Mouse (Mus musculus) MEL-GATA-1-ER (cell line): ENCODE measurements around the gene Lrfn4.
"Not testable (repeated sequence)": the region's sequence is repeated elsewhere in the genome, so short reads cannot be mapped to it uniquely, and the experiment has no call there.

Experiments
- DNase-seq: peaks from one replicate; pipeline ENCODE4 v3.0.0-alpha.2; 2012; ENCODE audit warnings: low read depth; ENCODE audit errors: extremely low read depth

Lrfn4 gene

DNA sequence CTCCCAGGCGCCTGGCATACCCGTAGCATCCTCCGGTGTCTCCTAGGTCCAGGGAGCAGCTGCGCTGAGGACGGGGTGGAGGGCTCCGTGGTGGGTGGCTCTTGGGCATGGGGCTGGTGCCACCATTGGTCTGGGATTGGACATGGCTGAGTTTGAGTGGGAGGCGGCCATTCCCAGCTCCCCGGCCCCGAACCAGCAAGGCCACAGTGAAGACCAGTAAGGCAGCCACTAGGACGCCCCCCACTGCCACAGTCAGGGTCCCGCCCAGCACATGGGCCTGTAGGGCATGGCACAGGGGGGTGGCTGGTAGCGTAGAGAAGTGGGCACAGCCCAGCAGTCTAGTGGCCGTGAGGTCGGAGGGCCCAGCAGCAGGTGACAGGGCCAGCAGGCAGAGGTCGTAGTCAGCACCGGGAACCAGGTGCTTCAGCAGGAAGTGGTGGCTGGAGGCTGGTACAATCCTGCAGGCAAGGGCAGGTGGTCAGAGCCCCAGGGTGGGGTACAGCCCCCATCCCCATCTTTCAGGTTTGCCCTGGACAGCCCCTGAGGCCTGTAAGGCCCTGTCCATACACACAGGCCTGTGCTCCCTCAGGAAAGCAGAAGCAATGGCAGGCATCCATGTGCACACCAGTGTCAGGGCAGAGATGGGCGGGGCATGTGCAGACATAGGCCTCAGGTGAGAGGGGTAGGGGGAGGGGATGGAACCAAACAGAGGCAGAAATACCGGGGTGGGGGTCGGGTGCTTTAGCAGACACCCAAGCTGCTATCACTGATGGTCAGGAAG lies 3.1 kb downstream of the Lrfn4 start:
- DNase-seq = no peak

DNA sequence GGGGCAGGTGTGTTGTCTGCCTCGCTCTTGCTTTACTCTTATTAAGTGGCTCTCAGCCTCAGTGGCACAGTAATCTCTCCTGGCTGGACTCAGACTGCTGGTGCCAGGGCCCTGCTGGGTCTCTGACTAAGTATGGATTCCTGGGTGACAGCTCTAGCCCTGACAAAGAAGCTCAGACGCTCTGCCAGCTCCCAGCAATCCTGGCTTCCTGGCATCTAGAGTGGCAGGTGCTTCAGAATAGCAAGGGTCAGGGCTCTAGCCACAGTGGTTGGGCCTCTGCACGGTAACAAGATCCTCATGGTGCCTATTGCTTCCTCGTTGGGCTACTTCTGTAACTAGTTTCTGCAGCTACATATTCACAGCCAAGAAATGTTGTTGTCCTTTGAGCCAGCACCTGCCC lies 5.4 kb downstream of the Lrfn4 start:
- DNase-seq = no peak

DNA sequence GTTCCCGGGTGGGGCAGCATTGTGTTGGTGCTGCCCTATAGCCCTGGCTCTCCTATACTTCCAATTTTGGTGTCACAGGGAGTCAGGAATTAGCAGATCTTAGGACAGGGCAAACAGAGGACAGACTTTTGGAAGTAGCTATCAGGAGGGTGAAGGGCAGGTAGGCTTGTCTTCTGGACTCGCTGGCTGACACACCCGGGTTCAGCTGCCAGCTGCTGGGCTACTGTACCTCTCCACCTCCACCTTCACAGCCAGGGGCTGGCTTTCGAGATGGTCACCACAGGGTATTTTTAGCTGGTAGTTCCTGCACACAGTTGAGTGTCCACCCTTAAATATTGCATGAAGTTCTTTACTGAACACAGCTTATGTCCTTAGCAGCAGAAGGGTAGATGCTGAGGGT lies 7.0 kb downstream of the Lrfn4 start:
- DNase-seq = no peak

DNA sequence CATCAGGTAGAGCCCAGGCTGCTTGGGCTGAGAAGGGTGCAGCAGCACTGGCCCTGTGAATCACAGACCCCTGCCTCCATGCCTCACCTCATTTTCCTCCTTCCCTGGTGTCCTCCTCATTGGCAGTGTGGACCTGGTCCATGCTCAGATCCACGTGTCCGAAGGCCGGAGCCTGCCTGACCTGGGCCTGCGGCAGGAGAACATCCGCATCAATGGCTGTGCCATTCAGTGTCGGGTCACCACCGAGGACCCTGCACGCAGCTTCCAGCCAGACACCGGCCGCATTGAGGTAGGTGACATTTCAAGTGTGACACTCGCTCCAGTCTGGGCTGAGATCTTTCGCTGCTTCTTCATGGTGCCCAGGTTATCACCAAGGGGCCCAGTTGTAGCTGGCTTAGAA lies 8.1 kb downstream of the Lrfn4 start:
- DNase-seq = no peak

DNA sequence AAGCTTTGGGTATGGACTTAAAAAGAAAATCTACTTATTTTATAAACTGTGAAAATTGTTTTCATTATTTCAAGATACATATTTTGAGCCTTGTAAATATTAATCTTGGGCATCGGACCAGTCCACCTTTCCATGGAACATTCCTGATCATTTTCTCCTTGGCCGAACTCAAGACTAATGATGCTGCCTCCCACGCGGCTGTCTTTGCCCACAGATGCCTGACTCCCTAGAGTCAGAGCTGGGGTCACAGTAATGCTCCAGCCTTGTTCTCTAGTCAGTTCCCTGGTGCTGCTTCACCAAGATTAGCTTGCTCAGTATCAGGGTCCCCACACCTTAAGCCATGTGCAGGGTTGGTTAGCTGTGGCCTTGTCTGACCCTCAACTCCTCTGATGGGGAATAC lies 9.8 kb downstream of the Lrfn4 start:
- no peak for DNase-seq

DNA sequence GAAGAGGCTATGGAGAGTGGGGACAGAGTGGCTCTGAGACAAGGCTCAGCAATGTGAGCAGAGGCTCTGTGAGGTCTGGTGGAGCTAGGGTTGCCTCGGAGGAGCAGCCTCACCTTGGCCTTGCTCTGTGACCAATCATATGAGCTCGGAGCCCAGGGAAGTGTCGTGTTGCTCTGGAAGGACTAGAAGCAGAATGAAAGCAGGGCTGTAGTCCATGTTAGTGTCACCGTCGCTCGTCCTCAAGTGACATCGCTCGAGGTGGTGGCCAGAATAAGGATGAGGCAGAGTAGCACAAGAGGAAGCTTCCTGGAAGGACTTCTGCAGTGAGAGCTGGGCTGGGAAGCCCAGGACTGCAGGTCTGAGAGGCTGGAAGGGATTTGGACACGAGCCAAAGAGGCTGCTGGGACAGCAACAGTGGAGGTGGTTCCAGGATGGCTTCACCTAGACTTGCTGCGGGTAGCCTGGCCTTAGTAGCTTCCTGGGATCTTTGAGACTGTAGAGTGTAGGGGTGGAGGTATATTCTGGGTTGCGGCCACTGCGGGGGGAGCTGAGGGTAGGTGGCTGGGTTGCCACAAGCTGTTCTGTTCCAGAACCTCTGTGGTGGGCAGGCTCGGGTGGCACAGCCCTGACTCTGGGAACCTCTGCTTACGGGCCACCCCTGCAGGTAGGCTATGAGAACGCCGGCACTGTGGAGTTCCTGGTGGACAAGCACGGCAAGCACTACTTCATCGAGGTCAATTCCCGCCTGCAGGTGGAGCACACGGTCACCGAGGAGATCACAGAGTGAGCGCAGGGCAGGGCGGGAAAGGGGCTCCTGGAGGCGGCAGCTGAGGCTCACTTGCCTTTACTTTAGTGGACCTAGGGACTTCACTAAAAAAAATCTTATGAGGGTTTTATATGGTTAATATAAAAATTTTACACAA lies 11.4 kb downstream of the Lrfn4 start:
- DNase-seq = no peak

DNA sequence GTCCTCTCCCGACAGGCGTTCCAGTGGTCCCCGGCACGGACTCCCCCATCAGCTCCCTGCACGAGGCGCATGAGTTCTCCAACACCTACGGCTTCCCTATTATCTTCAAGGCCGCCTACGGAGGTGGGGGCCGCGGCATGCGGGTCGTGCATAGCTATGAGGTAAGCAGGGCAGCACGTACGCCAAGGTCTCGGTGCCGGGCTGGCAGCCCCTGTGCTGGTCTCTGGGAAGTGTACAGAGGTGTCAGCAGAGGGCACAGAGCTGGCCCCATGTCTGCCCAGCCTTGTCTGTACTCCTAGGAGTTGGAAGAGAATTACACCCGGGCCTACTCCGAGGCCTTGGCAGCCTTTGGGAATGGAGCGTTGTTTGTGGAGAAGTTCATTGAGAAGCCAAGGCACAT lies 13.0 kb downstream of the Lrfn4 start:
- no peak for DNase-seq

DNA sequence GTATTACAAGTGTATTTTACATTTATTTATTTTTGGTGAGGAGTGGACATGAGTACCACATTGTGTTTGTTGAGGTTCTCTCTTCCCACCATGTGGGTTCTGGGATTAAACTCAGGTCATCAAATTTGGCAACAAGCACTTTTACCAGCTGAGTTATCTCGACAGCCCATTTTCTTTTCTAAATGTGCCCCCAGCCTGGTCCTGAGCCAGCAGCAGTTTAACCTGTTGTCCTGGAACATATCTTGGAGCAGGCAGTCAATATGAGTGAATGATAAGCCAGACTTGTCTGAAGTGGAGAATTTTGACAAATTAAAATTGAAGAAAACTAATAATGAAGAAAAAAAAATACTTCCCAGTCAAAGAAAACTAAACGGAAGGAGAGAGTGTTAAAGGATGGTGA lies 19.4 kb downstream of the Lrfn4 start:
- DNase-seq = no peak

DNA sequence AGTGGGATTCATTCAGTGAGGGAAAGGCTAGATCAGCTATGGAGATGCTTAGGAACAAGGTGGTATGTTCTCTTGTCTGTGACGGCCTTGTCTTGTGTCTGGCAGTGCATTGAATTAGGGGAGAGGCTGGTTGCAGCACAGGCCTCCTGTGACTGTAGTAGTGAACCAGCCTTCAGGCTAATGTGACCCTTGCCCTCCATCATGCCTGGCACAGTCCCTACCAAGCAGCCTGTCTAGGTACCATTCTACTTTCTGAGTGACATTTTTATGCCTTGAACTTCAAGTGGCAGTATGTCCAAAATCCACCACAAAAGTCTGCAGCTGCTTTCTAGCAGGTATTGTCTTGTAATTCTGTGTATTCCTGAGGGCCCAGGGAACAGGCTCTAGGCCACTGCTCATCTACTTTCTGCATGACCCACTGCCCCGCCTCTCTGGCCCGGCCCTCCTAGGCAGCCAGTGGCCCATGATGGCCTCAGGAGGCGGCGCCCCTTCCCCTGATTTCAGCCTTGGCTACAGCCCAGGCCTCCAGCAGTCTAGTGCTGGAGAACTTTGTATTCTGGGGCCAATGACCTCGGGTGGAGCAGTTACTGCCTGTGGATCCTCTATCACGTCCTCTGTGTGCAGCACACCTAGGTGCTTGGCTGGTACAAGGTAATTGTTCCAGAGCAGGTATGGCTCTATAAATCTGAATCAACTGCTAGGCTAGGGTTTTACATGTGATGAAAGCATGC lies 21.5 kb downstream of the Lrfn4 start:
- no peak for DNase-seq

DNA sequence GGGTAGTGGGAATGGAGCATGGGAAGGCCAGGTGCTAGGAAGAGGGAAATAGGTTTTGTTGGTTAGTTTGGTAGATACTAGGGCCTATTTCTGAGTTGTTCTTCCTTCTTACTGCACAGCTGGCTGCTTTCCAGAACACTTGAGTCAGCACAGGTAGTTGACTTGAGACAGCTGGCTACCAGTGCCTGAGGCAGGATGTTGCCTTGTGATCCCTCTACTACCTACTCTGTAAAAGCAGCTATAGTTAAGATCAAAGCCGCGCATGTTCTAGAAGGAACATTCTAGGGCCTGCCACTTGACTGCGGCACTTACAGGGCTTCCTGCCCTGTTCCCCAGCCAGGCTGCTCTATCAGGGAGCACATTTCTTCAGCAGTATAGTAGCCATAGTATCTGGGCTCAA lies 25.4 kb downstream of the Lrfn4 start:
- DNase-seq = no peak

DNA sequence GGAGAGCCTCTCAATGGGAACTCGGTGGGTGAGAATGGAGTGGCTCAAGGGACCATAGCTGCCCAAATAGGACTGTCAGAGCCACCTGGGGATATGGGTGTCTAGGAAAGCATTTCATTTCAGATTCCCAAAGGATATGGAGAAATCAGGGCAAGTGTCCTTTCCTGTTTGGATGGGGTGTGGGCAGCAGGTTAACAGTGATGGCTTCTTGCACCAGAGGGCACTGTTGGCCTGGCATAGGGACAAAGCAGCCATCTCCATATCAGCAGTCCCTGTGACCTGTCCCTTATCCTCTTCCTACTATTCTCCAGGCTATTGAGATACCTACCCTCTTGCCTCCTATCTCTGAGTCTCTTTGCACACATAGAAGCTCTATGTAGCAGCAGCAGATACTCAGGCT lies 26.4 kb downstream of the Lrfn4 start:
- no peak for DNase-seq

DNA sequence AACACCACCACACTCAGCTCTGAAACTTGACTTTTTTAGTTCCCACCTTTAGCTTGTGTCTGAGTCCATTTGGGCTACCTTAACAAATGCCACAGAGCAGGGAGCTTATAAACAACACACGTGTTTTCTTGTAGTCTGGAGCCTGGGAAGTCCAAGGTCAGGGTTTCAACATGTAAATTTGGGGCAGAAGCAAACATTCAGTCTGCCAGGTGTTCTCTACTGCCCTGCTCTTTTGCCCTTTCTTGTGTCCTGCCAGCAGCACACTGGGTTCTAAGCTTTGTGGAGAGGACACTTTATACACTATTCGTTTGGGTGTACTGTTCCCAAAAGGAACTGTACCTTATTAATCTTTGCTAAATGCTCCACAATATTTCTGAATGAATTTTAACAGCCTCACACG lies 27.0 kb downstream of the Lrfn4 start:
- DNase-seq = no peak

DNA sequence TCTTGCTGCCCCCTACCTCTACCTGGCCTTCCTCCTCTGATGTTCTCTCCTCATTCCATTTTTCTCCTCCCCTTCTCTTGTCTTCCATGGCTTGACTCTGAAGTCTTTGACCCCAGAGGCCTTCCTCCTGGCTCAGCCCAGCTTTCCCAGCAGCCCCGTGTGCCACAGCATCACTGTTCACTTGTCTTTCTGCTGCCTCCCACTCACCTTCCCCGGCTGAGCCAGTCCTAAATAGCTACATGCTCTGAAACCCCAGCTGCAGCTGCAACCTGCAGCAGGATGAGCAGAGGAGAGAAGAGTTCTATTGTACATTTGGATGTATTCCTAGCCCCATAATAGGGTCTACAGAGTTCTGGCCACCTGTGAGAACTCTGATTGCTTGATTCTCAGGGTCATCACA lies 28.0 kb downstream of the Lrfn4 start:
- no peak for DNase-seq

DNA sequence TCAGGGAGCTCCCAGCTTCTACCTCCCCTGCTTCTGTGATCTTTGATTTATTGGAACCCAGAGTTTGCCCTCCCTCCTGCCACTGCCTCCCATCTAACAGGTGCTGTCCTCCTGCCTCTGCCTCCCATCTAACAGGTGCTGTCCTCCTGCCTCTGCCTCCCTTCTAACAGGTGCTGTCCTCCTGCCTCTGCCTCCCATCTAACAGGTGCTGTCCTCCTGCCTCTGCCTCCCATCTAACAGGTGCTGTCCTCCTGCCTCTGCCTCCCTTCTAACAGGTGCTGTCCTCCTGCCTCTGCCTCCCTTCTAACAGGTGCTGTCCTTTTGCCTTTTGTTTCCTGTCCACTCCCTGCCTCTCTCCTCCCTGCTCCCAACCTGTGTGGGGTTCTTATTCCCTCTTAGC lies 28.7 kb downstream of the Lrfn4 start:
- DNase-seq = not testable (repeated sequence)

DNA sequence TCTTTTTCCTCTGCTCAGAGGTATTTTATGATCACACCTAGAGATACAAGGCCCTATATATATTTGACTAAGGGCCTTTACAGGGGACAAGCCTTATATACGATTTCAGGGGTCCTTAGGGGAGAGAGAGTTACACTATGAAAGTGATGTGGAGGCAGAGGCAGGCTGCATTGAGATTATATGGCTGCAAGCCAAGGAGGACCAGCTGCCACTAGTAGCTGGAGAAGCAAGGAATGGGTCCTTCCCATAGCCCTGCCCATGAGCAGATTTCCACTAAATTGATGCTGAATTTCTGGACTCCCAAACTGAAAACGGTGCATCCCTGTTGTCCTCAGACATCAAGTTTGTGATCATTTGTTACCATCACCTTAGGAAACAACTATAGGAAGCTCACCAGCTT lies 31.6 kb downstream of the Lrfn4 start:
- DNase-seq = no peak

DNA sequence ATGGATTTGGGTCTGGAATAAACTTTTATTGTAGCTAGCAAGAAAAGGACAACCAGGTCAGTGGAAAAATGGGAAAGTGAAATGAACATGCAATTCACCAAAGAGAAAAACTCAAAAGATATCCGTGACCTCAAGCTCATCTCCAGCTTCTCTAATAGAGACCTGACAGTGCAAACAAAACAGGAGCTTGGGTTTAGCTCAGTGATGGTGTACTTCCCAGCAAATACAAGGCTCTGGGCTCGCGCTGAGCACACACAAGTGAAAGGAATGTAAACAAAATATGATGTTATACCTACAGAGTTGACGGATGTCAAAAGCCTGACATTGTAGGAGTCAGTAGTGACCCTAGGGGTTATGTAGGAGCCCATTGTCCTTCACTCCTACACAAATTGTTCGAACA lies 36.2 kb downstream of the Lrfn4 start:
- no peak for DNase-seq

DNA sequence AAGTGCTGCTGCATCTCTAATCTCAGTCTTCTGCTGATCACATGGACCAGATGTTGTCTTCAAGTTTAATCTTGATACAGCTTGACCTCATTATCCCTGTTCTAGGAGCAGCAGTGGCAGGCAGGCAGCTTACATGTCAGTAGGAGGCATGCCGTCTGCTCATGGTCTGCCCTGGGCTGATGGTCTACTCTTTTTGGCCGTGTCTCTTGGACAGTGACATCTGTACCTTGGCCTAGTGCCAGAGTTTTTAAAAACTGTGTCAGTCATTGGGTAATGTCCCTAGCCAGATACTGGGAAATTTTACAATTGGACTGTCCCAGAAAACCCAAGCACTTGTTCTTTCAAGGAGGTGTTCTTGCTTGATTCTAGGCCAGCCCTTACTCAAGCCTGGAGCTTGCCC lies 36.7 kb downstream of the Lrfn4 start:
- DNase-seq = no peak

DNA sequence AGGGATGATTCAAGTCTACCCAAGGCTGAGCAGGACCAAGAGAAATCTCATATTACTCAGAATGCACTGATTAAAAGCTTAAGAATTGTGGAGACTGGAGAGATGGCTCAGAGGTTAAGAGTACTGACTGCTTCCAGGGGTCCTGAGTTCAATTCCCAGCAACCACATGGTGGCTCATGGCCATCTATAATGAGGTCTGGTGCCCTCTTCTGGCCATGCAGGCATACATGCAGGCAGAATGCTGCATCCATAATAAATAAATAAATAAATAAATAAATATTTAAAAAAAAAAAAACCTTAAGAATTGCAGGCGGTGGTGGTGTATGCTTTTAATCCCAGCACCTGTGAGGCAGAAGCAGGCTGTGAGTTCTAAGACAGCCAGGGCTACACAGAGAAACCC lies 42.2 kb downstream of the Lrfn4 start:
- no peak for DNase-seq

DNA sequence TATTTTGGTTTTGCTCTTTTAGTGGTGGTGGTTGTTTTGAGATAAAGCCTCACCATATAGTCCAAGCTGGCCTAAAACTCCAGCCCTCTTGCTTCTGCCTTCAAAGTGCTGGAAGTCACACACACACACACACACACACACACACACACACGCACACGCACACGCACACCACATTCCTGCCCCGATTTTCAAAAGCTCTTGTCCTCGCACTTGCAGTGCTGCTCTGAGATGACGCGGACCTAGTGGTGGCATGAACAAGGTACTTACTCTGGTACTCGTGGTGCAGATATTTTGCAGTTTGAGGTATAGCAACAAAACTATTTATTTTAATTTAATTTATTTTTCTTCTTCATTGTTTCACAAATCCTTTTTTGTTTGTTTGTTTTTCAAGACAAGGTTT lies 43.0 kb downstream of the Lrfn4 start:
- DNase-seq = no peak

DNA sequence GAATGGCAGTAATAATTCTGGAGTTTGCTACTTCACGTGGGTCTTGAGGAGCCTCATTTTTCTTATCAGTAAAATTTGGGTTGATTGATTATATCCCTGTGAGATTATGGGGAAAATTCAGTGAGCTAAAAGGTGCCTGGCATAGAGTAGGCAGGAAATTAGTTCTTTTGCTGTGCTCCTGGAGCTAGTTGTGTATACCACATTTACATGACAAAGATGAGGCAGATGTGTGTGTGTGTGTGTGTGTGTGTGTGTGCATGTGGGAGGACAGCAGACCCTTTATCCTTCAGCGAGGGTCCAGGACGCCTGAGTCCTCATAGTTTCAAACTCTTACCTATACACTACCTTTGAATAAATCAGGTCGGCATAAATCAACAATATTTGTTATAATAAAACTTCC lies 43.4 kb downstream of the Lrfn4 start:
- DNase-seq = no peak

DNA sequence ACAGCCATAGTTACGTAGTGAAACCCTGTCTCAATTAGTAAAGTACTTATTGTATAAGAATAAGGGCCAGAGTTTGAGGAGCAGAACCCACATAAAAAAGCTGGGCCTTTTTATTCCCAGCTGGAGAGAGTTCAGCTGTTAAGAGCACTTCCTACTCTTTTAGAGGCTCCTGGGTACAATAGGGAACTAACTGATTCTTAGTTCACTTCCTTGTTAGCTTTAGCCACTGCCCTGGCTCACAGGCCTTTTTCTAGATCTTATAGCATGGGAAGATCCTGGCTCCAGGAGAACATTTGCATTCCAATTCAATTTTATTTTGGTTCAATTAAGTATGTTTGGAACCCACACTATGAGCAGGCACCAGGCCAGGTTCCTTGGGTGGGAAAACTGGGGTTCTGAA lies 43.8 kb downstream of the Lrfn4 start:
- peak; percentile 17 for DNase-seq

DNA sequence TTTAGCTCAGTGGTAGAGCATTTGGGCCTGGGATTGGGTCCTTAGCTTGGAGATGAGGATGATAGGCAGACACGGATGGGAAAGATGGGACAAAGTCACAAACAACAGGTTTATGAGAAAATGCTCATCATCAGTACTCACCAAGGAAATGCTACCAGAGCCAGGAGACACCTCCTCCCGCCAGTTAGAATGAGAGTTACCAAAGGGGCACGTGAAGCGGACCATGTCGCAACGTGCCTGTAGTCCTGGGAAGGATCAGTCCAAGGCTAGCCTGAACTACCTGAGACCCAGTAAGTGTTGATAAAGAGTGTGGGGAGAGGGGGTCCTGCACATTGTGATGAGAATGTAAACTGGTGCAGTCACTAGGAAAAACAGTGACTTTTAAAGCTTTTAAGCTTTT lies 44.7 kb downstream of the Lrfn4 start:
- DNase-seq = no peak
